Mouse (Mus musculus) midbrain, embryonic 12.5 days (tissue): ENCODE measurements around the gene Svip. TPM values are rescaled to one million over a fixed set of nuclear protein-coding genes. Genes with fewer than 3 reads are reported as not detected.
A peak's percentile ranks its signal among the peaks of the same experiment; 100 is the strongest.

Source experiments
- ATAC-seq: fragments of 200-750 bp; cut with Nextera tagmentation; 2 replicates; pipeline ENCODE4 v1.8.0; 2017; ENCODE audit warnings: low read depth, moderate TSS enrichment, moderate library complexity; ENCODE audit not compliant: low FRiP score
- H3K27ac ChIP-seq: fragments of 300-500 bp; sonication (generic); replicated peaks from 2 replicates; pipeline ENCODE4 v1.5.1; 2016; ENCODE audit warnings: mild to moderate bottlenecking
- H3K27me3 ChIP-seq: fragments of 300-500 bp; sonication (generic); 2 replicates; pipeline ENCODE4 v1.6.1; 2016; ENCODE audit warnings: mild to moderate bottlenecking
- H3K36me3 ChIP-seq: fragments of 300-500 bp; sonication (generic); 2 replicates; pipeline ENCODE4 v1.6.1; 2016
- H3K4me1 ChIP-seq: fragments of 300-500 bp; sonication (generic); 2 replicates; pipeline ENCODE4 v1.6.1; 2016
- H3K4me2 ChIP-seq: fragments of 300-500 bp; sonication (generic); replicated peaks from 2 replicates; pipeline ENCODE4 v1.6.1; 2016; ENCODE audit warnings: mild to moderate bottlenecking, moderate library complexity
- H3K4me3 ChIP-seq: fragments of 300-500 bp; sonication (generic); 2 replicates; pipeline ENCODE4 v1.5.1; 2016; ENCODE audit warnings: mild to moderate bottlenecking
- H3K9ac ChIP-seq: fragments of 300-500 bp; sonication (generic); replicated peaks from 2 replicates; pipeline ENCODE4 v1.6.1; 2016; ENCODE audit warnings: mild to moderate bottlenecking, moderate library complexity
- H3K9me3 ChIP-seq: fragments of 300-500 bp; sonication (generic); 2 replicates; pipeline ENCODE4 v1.6.1; 2016; ENCODE audit warnings: mild to moderate bottlenecking
- WGBS: fragments of 180-500 bp; shearing (Covaris S2); methylation state at CpG from one replicate; pipeline ENCODE4 v1.1.7; 2016; 5-methylcytosine and 5-hydroxymethylcytosine counted together
- polyA plus RNA-seq: library from polyadenylated mRNA; unstranded; fragments of >200 nt; fragmentation: Nextera tagmentation; extraction: Ambion mirVana; gene quantifications from 2 replicates; pipeline ENCODE4 v1.2.1, GENCODE M21; 2016

Svip gene
- polyA plus RNA-seq, 1 experiment from 2014 or later, result 15.8 TPM

- Histone ChIP-seq H3K4me2 (no peak overlapping the region), H3K9ac (no peak overlapping the region), H3K27me3 (no peaks in the 10 kb centered on the region), H3K9me3 (no peaks in the 10 kb centered on the region), H3K36me3 (no peaks in the 10 kb centered on the region), H3K4me1 (peaks cover 15% of the 10 kb centered on the region), H3K27ac (no peak overlapping the region), H3K4me3 (no peak overlapping the region)
- ATAC-seq, result no peak
These were observed 48.1 kb downstream of the Svip start for GRCm38 (mm10) chr7:51957766-51958165.

- peak; percentile 89 for ATAC-seq
- no peaks in the 10 kb centered on the region for H3K27me3 ChIP-seq
- no peaks in the 10 kb centered on the region for H3K9me3 ChIP-seq
- H3K4me1 ChIP-seq, result peaks cover 13% of the 10 kb centered on the region
- 47% methylated on average over 9 of the region's 9 CpGs for WGBS
- peak overlapping the region; percentile 56 for H3K27ac ChIP-seq
- no peak overlapping the region for H3K4me3 ChIP-seq
- H3K4me2 ChIP-seq, result no peak overlapping the region
- H3K9ac ChIP-seq, result no peak overlapping the region
- H3K36me3 ChIP-seq, result no peaks in the 10 kb centered on the region
These were observed 50.3 kb downstream of the Svip start for GRCm38 (mm10) chr7:51955424-51956041.

Other genes starting within 250 kb of the Svip start
- 30.9 and 32.7 TPM in 2 replicates for gene Gas2, start 144.0 kb downstream of the Svip start, polyA plus RNA-seq
- gene Fancf, start 143.8 kb downstream of the Svip start, polyA plus RNA-seq, result 14.9 and 17.3 TPM in 2 replicates
- gene 1700015G11Rik, start 9.7 kb upstream of the Svip start, polyA plus RNA-seq, result not detected in 2 replicates